Mouse (Mus musculus) lung, embryonic 14.5 days (tissue): ENCODE measurements around the gene H2-DMb1. TPM values are rescaled to one million over a fixed set of nuclear protein-coding genes. Genes with fewer than 3 reads are reported as not detected.

Experiments
- ATAC-seq: fragments of 200-750 bp; cut with Nextera tagmentation; 2 replicates; pipeline ENCODE4 v1.8.0; 2017; ENCODE audit warnings: mild to moderate bottlenecking, moderate TSS enrichment, moderate library complexity; ENCODE audit not compliant: insufficient read depth
- DNase-seq: peaks from one replicate; pipeline ENCODE4 v3.0.0-alpha.2; 2015
- H3K27ac ChIP-seq: fragments of 300-500 bp; sonication (generic); 2 replicates; pipeline ENCODE4 v1.5.1; 2014; ENCODE audit warnings: low read depth, mild to moderate bottlenecking, moderate library complexity
- H3K27me3 ChIP-seq: fragments of 300-500 bp; sonication (generic); 2 replicates; pipeline ENCODE4 v1.6.1; 2014; ENCODE audit warnings: low read length, control low read depth; ENCODE audit not compliant: insufficient read depth
- H3K36me3 ChIP-seq: fragments of 300-500 bp; sonication (generic); 2 replicates; pipeline ENCODE4 v1.6.1; 2014; ENCODE audit warnings: control low read depth; ENCODE audit not compliant: insufficient read depth
- H3K4me1 ChIP-seq: fragments of 300-500 bp; sonication (generic); 2 replicates; pipeline ENCODE4 v1.6.1; 2014; ENCODE audit warnings: antibody characterized with exemption, control low read depth; ENCODE audit not compliant: insufficient read depth
- H3K4me2 ChIP-seq: fragments of 300-500 bp; sonication (generic); 2 replicates; pipeline ENCODE4 v1.6.1; 2014; ENCODE audit warnings: mild to moderate bottlenecking
- H3K4me3 ChIP-seq: fragments of 300-500 bp; sonication (generic); 2 replicates; pipeline ENCODE4 v1.5.1; 2014; ENCODE audit warnings: low read depth, low read length
- H3K9ac ChIP-seq: fragments of 300-500 bp; sonication (generic); 2 replicates; pipeline ENCODE4 v1.6.1; 2014
- H3K9me3 ChIP-seq: fragments of 300-500 bp; sonication (generic); 2 replicates; pipeline ENCODE4 v1.6.1; 2016; ENCODE audit warnings: low read depth, low read length, control low read depth
- CTCF ChIP-seq: IDR thresholded peaks from 2 replicates; pipeline ENCODE4 v1.5.1; 2016; ENCODE audit warnings: antibody characterized with exemption, low read depth
- WGBS: fragments of 180-500 bp; shearing (Covaris S2); extraction: QIAGEN DNeasy Blood & Tissue Kit; methylation state at CpG from one replicate; pipeline ENCODE4 v1.1.7; 2014; 5-methylcytosine and 5-hydroxymethylcytosine counted together
- polyA plus RNA-seq: library from polyadenylated mRNA; unstranded; fragments of >200 nt; fragmentation: Nextera tagmentation; extraction: Ambion mirVana; gene quantifications from 2 replicates; pipeline ENCODE4 v1.2.1, GENCODE M21; 2014

H2-DMb1 gene
- polyA plus RNA-seq, 1 experiment from 2014 or later, result 1.1 TPM

- Histone ChIP-seq H3K36me3 (no peaks in the 10 kb centered on the region), H3K27me3 (no peaks in the 10 kb centered on the region; the same call in 1 of the 2 replicates), H3K4me2 (no peak overlapping the region), H3K9me3 (peaks cover 5% of the 10 kb centered on the region; the same call in 1 of the 2 replicates), H3K27ac (no peak overlapping the region), H3K4me1 (no peaks in the 10 kb centered on the region), H3K9ac (no peak overlapping the region), H3K4me3 (no peak overlapping the region)
- TF ChIP-seq CTCF, result no peak
- ATAC-seq (no peak), DNase-seq (no peak)
- WGBS, result 20% methylated on average over 4 of the region's 4 CpGs
Measured at GRCm38 (mm10) chr17:34170487-34170876, 17.6 kb downstream of the H2-DMb1 start.

- 40% methylated on average over 13 of the region's 13 CpGs for WGBS
- H3K36me3 ChIP-seq, result no peaks in the 10 kb centered on the region
- peak; percentile 95 for TF ChIP-seq CTCF
- H3K27me3 ChIP-seq, result no peaks in the 10 kb centered on the region; the same call in 1 of the 2 replicates
- no peak overlapping the region for H3K27ac ChIP-seq
- H3K4me2 ChIP-seq, result no peak overlapping the region
- no peak overlapping the region for H3K9ac ChIP-seq
- H3K9me3 ChIP-seq, result peaks cover 5% of the 10 kb centered on the region; the same call in 1 of the 2 replicates
- ATAC-seq (no peak), DNase-seq (peak; percentile 92)
- H3K4me1 ChIP-seq, result no peaks in the 10 kb centered on the region
- no peak overlapping the region for H3K4me3 ChIP-seq
Measured at GRCm38 (mm10) chr17:34170877-34171498, 18.1 kb downstream of the H2-DMb1 start.

GRCm38 (mm10) chr17:34172528-34172927 lies 19.7 kb downstream of the H2-DMb1 start:
- no peaks in the 10 kb centered on the region for H3K36me3 ChIP-seq
- H3K27ac ChIP-seq, result no peak overlapping the region

GRCm38 (mm10) chr17:34174075-34174474 lies 21.2 kb downstream of the H2-DMb1 start:
- peaks cover 13% of the 10 kb centered on the region; the same call in 1 of the 2 replicates for H3K9me3 ChIP-seq
- DNase-seq (no peak), ATAC-seq (no peak)
- no peak overlapping the region for H3K4me3 ChIP-seq
- WGBS, result 78% methylated on average over 1 of the region's 1 CpGs
- no peaks in the 10 kb centered on the region; the same call in 1 of the 2 replicates for H3K27me3 ChIP-seq
- no peak overlapping the region for H3K27ac ChIP-seq
- H3K9ac ChIP-seq, result no peak overlapping the region
- H3K4me1 ChIP-seq, result no peaks in the 10 kb centered on the region
- H3K4me2 ChIP-seq, result no peak overlapping the region
- no peaks in the 10 kb centered on the region for H3K36me3 ChIP-seq
- TF ChIP-seq CTCF, result no peak

More at GRCm38 (mm10) chr17:34172528-34172927, 19.7 kb downstream of the H2-DMb1 start:
- H3K9me3 ChIP-seq, result peaks cover 12% of the 10 kb centered on the region; the same call in 1 of the 2 replicates
- no peaks in the 10 kb centered on the region for H3K4me1 ChIP-seq
- WGBS, result 94% methylated on average over 5 of the region's 5 CpGs
- H3K4me3 ChIP-seq, result no peak overlapping the region
- H3K9ac ChIP-seq, result no peak overlapping the region
- H3K27me3 ChIP-seq, result no peaks in the 10 kb centered on the region; the same call in 1 of the 2 replicates
- ATAC-seq, result no peak
- no peak overlapping the region for H3K4me2 ChIP-seq
- DNase-seq, result no peak
- peak; percentile 29 for TF ChIP-seq CTCF

GRCm38 (mm10) chr17:34177179-34177578 lies 24.3 kb downstream of the H2-DMb1 start:
- Histone ChIP-seq H3K4me2 (no peak overlapping the region), H3K9ac (no peak overlapping the region), H3K9me3 (peaks cover 13% of the 10 kb centered on the region; the same call in 1 of the 2 replicates), H3K4me3 (no peak overlapping the region), H3K27ac (no peak overlapping the region), H3K4me1 (no peaks in the 10 kb centered on the region), H3K27me3 (no peaks in the 10 kb centered on the region; the same call in 1 of the 2 replicates), H3K36me3 (no peaks in the 10 kb centered on the region)
- ATAC-seq, result no peak
- TF ChIP-seq CTCF, result peak; percentile 50
- 76% methylated on average over 4 of the region's 4 CpGs for WGBS
- peak; percentile 20 for DNase-seq

- no peak overlapping the region for H3K9ac ChIP-seq
- H3K4me2 ChIP-seq, result no peak overlapping the region
- 45% methylated on average over 6 of the region's 6 CpGs for WGBS
- DNase-seq (no peak), ATAC-seq (no peak)
- no peaks in the 10 kb centered on the region for H3K4me1 ChIP-seq
- 0 out of 2 replicates have a peak, but pooled peaks cover 8% of the 10 kb centered on the region for H3K9me3 ChIP-seq
- no peaks in the 10 kb centered on the region for H3K36me3 ChIP-seq
- no peak overlapping the region for H3K27ac ChIP-seq
- no peak overlapping the region for H3K4me3 ChIP-seq
- H3K27me3 ChIP-seq, result peaks cover 5% of the 10 kb centered on the region
- no peak for TF ChIP-seq CTCF
Measured at GRCm38 (mm10) chr17:34179019-34179418, 26.1 kb downstream of the H2-DMb1 start.

- ATAC-seq (no peak), DNase-seq (no peak)
- H3K4me3 ChIP-seq, result no peak overlapping the region
- no peak overlapping the region for H3K27ac ChIP-seq
- no peak for TF ChIP-seq CTCF
- 56% methylated on average over 13 of the region's 13 CpGs for WGBS
- peaks cover 9% of the 10 kb centered on the region for H3K27me3 ChIP-seq
- H3K36me3 ChIP-seq, result no peaks in the 10 kb centered on the region
- H3K4me1 ChIP-seq, result no peaks in the 10 kb centered on the region
- H3K9me3 ChIP-seq, result 0 out of 2 replicates have a peak, but pooled peaks cover 8% of the 10 kb centered on the region
- H3K9ac ChIP-seq, result no peak overlapping the region
- no peak overlapping the region for H3K4me2 ChIP-seq
Measured at GRCm38 (mm10) chr17:34179913-34180859, 27.3 kb downstream of the H2-DMb1 start.
